Mouse (Mus musculus) kidney, adult 2 months (tissue): ENCODE data around the gene Lrmp. TPM values are rescaled to one million over a fixed set of nuclear protein-coding genes. Genes with fewer than 3 reads are reported as not detected.
A peak's percentile ranks its signal among the peaks of the same experiment; 100 is the strongest.
"Not testable (repeated sequence)": the region's sequence is repeated elsewhere in the genome, so short reads cannot be mapped to it uniquely, and the experiment has no call there.

ENCODE experiments used
- DNase-seq: peaks from one replicate; pipeline ENCODE4 v3.0.0; 2021
- H3K27ac ChIP-seq: fragments of 200-500 bp; 2 replicates; pipeline ENCODE4 v1.5.1; 2012; ENCODE audit warnings: low read depth, low read length, control low read depth, inconsistent platforms; ENCODE audit not compliant: insufficient read depth
- H3K27me3 ChIP-seq: fragments of 200-500 bp; replicated peaks from 2 replicates; pipeline ENCODE4 v1.6.1; 2012; ENCODE audit warnings: mild to moderate bottlenecking, moderate library complexity, low read length, inconsistent platforms; ENCODE audit not compliant: control insufficient read depth, insufficient read depth
- H3K36me3 ChIP-seq: fragments of 200-500 bp; 2 replicates; pipeline ENCODE4 v1.6.1; 2012; ENCODE audit warnings: mild to moderate bottlenecking, moderate library complexity, low read length, inconsistent platforms; ENCODE audit not compliant: control insufficient read depth, insufficient read depth
- H3K4me1 ChIP-seq: fragments of 200-500 bp; 2 replicates; pipeline ENCODE4 v1.6.1; 2011; ENCODE audit warnings: low read length; ENCODE audit not compliant: control insufficient read depth, insufficient read depth
- H3K4me3 ChIP-seq: fragments of 200-500 bp; 2 replicates; pipeline ENCODE4 v1.5.1; 2011; ENCODE audit warnings: mild to moderate bottlenecking, low read depth, low read length, control low read depth; ENCODE audit not compliant: insufficient read depth
- CTCF ChIP-seq: fragments of 200-500 bp; conservative IDR thresholded peaks from 2 replicates; pipeline ENCODE4 v1.5.1; 2011; ENCODE audit warnings: low read depth, mild to moderate bottlenecking, control low read depth, low read length, moderate library complexity, mixed read lengths; ENCODE audit not compliant: insufficient read depth, insufficient read length
- POLR2A ChIP-seq: fragments of 200-500 bp; IDR thresholded peaks from one replicate; pipeline ENCODE4 v1.6.1; 2011; ENCODE audit warnings: low read depth, low read length, control low read depth
- WGBS: fragments of 180-500 bp; shearing (Covaris S2); methylation state at CpG from one replicate; pipeline ENCODE4 v1.1.7; 2018; 5-methylcytosine and 5-hydroxymethylcytosine counted together
- polyA plus RNA-seq: library from polyadenylated mRNA; depleted of rRNA; stranded (reverse); fragments of >200 nt; gene quantifications from 2 replicates; pipeline ENCODE4 v1.2.3, GENCODE M21; 2012

Lrmp gene
- polyA plus RNA-seq, 1 experiment = 6.4 TPM

DNA sequence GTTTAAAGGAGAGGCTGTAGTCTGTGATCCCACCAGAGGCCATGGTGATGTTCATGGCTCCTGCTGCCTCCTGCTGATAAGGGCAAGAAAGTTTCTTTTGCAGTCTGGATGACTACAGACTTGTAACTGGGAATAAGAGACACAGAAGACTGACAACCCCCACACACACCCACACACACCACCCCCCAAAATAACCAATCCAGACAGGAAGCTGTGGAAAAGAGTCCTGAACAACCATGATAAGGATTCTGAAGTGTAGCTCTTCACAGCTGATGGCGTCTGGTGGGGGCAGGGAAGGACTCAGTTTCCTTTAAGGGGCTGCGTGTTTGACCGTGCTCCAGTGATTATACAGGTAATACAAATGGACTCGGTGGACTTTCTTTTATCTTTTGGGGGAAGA is 26.1 kb upstream of the Lrmp start:
- no peaks in the 10 kb centered on the region for H3K36me3 ChIP-seq
- no peaks in the 10 kb centered on the region for H3K4me1 ChIP-seq
- no peaks in the 10 kb centered on the region; the same call in 1 of the 2 replicates for H3K27me3 ChIP-seq
- no peak overlapping the region for H3K27ac ChIP-seq
- no peak for DNase-seq
- no peak for TF ChIP-seq CTCF
- TF ChIP-seq POLR2A = no peak
- 74% methylated on average over 4 of the region's 4 CpGs for WGBS
- H3K4me3 ChIP-seq = no peak overlapping the region

DNA sequence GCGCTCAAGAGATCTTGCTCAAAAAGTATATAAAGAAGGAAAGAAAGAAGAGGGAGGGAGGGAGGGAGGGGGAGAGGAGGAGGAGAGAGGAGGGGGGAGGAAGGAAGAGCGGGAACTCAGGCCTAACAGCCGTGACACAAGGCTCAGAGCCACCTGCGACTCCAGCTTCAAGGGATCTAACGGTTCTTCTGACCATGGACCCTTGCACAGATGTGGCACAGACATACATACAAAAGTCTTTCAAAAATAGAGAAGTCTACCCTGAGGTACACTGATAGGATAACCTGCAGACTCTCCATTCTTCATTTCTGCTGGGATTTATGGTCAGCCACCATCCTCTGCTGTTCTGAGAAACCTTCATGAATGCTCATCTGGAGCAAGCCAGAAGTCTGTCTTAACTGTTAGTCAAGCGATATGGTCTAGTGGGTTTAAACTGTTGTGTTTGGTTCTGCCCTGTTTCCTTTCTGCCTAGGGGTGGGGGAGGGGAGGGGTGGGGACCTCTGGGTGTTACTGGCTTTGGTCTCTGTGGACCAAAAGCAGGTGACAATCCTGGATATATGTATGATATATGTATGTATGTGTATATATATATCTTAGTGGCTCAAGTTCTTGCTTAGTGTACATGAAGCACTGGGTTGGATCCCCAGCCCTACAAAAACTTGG is 25.1 kb upstream of the Lrmp start:
- TF ChIP-seq POLR2A = no peak
- TF ChIP-seq CTCF = no peak
- Histone ChIP-seq H3K36me3 (no peaks in the 10 kb centered on the region), H3K4me1 (no peaks in the 10 kb centered on the region), H3K27me3 (no peaks in the 10 kb centered on the region; the same call in 1 of the 2 replicates), H3K27ac (no peak overlapping the region), H3K4me3 (no peak overlapping the region)
- no peak for DNase-seq
- WGBS = 55% methylated on average over 6 of the region's 6 CpGs

DNA sequence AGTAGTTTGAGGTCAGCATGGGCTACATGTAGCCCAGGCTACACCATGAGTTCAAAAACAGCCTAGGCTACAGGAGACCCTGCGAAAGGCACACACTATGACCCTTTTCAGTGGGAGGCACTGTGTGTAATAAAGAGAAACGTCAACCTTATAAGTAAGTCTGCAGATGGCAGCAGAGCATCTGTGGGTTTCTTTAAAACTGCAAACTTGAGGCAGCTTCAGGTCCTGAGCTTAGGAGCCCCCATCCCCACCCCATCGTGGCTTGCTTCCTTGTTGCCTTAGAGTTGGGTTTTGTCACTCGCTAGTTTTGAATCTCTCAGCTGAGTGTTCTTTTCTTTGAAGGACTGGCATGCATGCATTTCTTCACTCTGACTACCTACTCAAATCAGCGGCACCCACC is 24.5 kb upstream of the Lrmp start:
- no peak for TF ChIP-seq CTCF
- TF ChIP-seq POLR2A = no peak
- H3K27me3 ChIP-seq = no peaks in the 10 kb centered on the region; the same call in 1 of the 2 replicates
- H3K4me1 ChIP-seq = no peaks in the 10 kb centered on the region
- no peaks in the 10 kb centered on the region for H3K36me3 ChIP-seq
- no peak for DNase-seq
- H3K27ac ChIP-seq = no peak overlapping the region
- no peak overlapping the region for H3K4me3 ChIP-seq
- 71% methylated on average over 5 of the region's 5 CpGs for WGBS

DNA sequence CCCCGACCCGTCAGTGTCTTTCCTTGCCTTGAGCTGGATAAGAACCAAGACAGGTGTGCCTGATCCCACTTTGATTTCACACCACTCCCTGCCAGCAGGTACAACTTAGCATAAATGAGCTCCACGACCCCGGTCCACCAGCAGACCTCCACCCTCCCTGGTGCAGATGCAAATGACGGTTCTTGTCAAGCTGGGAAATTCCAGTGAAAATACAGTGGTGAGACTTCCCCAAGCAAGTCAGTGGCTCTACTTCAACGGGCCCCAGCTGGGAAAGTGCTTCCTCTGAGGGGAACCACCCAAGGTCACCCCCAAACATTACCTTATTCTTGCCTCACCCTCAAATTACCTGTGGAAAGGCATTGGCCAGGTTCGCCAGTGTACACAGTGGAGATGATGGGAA is 23.5 kb upstream of the Lrmp start:
- TF ChIP-seq POLR2A (no peak), CTCF (no peak)
- no peak overlapping the region for H3K4me3 ChIP-seq
- H3K27me3 ChIP-seq = no peaks in the 10 kb centered on the region; the same call in 1 of the 2 replicates
- H3K4me1 ChIP-seq = no peaks in the 10 kb centered on the region
- no peak overlapping the region for H3K27ac ChIP-seq
- WGBS = 72% methylated on average over 7 of the region's 7 CpGs
- no peaks in the 10 kb centered on the region for H3K36me3 ChIP-seq
- no peak for DNase-seq

DNA sequence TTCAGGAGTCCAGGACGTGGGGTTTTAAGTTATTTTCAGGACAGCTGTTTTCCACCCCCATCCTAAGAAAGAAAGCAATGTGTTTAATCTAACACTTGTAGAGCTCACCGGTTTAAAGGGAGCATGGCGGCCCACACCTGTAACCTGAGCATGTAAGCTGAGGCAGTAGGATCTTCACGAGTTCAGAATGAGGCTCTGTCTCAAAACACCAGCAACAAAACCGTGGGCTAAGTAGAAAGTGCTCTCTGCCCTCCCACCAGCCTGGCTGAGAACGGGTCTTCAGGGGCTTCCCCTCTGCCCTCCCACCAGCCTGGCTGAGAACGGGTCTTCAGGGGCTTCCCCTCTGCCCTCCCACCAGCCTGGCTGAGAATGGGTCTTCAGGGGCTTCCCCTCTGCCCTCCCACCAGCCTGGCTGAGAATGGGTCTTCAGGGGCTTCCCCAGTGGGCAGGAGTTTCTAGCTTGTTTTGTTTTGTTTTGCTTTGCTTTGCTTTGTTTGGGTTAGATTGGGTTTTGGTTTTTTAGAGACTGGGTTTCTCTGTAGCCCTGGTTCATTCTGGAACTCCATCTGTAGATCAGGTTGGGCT is 22.3 kb upstream of the Lrmp start:
- H3K4me3 ChIP-seq, H3K36me3 ChIP-seq, H3K4me1 ChIP-seq, DNase-seq, H3K27me3 ChIP-seq, H3K27ac ChIP-seq: not testable (repeated sequence)
- 56% methylated on average over 7 of the region's 7 CpGs for WGBS

DNA sequence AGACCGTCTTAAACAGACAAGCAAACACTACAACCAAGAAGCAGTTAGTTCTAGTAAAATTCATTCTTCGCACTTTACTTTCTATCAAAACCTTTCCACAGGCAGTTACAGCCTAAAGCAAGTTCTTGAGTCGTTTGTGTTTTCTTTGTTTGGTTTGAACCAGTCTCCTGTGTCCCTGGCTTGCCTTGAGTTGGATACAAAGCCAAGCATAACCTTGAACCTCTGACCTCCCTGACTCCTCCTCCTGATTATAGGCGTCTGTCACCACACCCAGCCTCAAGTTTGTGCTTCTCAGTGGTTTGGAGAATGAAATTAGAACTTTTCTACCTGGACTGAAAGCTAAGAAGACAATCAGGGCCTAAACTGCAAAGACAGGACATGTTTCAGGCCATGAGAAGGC is 21.0 kb upstream of the Lrmp start:
- Histone ChIP-seq H3K4me1 (no peaks in the 10 kb centered on the region), H3K36me3 (no peaks in the 10 kb centered on the region), H3K4me3 (no peak overlapping the region), H3K27ac (no peak overlapping the region), H3K27me3 (no peaks in the 10 kb centered on the region; the same call in 1 of the 2 replicates)
- WGBS = 70% methylated on average over 4 of the region's 4 CpGs
- DNase-seq = no peak
- no peak for TF ChIP-seq CTCF
- no peak for TF ChIP-seq POLR2A

DNA sequence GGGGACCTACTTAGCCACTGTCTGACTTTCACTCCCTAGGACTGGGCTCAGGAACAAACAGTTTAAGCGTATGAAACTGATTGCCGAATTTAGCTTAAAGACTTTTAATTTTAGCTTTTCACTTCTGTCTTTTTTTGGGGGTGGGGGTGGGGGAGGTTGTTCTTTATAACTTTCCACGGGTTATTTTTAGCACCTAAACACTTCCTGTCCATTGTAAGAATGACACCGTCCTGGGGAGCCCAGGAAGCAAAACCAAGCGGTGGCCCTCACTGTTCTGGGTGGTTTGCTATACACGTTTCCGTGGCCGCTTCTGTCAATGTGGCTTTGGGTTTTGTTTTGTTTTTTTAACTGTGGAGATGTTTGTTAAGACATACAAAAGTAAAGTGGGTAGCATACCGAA is 14.5 kb upstream of the Lrmp start:
- H3K27ac ChIP-seq = 0 out of 2 replicates have a peak overlapping the region, but pooled peaks have one; percentile 37
- 58% methylated on average over 9 of the region's 9 CpGs for WGBS
- no peaks in the 10 kb centered on the region for H3K4me1 ChIP-seq
- H3K27me3 ChIP-seq = no peaks in the 10 kb centered on the region
- TF ChIP-seq POLR2A = no peak
- TF ChIP-seq CTCF = no peak
- DNase-seq = no peak
- no peaks in the 10 kb centered on the region for H3K36me3 ChIP-seq
- no peak overlapping the region for H3K4me3 ChIP-seq
